Mouse (Mus musculus) retina, postnatal 1 day (tissue): ENCODE measurements around the gene Atp6v1c2.

Experiments used
- DNase-seq: peaks from one replicate; pipeline ENCODE4 v3.0.0-alpha.2; 2012

The Atp6v1c2 gene

DNA sequence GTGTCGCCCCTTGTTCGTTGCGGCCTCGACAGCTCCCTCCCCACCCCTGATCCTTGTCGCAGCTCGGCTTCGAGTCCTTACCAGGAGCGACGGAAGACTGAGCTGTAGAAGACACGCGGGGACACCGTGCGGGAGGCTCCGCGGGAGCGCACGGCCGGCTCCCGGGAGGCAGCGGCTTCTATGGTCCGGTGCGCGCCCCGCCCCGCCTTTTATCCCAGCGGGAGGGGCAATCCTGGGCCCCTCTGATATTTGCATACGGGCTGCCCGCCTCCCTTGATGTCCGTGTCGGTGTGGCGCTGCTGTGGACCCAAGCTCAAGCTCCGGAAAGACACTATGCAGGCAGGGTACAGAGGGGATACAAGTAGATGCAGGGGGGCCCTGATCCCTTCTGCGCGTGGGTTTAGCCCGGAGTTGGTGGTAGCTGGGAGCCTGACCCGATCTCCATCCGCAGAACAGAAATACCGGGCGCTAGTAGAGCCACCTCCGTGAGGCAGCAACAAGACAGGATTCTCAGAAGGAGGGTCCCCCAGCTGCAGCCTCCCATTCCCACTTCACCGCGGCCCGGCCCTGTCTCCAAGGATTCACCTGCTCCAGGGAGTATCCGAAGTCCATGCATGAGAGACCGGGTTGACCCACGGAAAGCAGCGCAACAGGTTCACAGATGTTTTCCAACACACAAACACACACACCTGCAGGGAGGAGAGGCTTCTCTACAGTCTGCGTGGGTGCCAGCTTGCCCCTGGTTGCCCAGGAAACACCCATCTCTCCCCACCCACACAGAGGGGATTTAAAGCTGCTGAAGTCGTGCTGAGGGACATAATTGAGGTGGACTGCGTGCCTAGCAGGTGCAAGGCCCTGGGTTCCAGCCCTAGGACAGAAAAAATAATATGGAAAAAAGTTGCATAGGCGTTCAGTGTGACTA is 4.3 kb downstream of the Atp6v1c2 start:
- DNase-seq: peak; percentile 34

DNA sequence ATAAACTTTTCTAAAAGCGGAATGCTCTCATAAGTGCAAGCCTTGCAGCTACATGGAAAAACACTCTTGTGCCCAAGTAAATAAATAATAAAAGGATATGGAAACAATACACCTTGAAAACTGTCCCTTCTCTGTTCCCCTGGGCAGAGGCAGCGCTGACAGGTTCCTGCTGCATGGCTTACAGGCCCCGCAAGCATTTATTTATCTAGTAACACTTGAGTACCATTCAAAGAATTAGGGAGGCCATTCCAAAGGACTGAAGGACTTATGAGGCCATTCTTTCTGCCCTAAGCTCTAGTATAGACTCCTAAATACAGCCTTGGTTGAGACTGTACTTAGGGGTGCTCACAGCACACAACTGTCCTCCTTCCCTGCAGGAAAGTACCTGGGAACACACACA is 10.7 kb downstream of the Atp6v1c2 start:
- no peak for DNase-seq

DNA sequence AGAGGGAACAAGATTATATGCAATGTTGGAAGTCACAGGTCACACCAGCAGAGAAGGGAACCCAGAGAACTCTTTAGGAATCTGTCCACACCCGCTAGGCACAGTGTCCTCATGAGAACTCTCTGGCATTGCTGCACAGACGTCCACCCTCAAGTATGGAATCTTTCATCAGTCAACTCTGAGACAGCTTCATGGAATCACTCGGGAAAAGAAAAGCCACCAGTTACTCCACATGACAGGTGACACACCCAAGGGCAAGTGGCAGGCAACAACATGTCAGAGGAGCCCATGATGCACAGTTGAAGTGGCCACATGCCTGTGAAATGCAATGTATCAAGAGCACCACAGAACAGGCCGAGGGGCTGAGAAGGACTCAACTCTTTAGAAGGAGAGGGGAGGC is 11.2 kb downstream of the Atp6v1c2 start:
- DNase-seq: no peak

DNA sequence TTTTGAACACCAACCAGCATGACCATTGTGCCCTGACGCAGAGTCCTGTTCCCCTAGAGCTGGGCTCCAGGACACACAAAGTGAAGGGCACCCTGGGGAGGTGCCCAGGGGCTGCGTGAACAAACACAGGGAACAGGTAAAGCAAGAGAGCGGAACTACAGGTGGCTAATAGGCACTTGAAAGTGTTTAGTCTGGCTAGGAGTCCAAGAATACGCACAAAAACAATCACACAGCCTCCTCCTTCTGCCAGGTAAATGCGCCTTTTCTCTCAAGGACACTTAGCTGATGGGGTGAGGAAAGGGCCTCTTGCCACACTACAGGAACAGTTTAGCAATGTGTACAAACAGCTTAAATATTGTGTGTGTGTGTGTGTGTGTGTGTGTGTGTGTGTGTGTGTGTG is 13.1 kb downstream of the Atp6v1c2 start:
- DNase-seq: no peak

DNA sequence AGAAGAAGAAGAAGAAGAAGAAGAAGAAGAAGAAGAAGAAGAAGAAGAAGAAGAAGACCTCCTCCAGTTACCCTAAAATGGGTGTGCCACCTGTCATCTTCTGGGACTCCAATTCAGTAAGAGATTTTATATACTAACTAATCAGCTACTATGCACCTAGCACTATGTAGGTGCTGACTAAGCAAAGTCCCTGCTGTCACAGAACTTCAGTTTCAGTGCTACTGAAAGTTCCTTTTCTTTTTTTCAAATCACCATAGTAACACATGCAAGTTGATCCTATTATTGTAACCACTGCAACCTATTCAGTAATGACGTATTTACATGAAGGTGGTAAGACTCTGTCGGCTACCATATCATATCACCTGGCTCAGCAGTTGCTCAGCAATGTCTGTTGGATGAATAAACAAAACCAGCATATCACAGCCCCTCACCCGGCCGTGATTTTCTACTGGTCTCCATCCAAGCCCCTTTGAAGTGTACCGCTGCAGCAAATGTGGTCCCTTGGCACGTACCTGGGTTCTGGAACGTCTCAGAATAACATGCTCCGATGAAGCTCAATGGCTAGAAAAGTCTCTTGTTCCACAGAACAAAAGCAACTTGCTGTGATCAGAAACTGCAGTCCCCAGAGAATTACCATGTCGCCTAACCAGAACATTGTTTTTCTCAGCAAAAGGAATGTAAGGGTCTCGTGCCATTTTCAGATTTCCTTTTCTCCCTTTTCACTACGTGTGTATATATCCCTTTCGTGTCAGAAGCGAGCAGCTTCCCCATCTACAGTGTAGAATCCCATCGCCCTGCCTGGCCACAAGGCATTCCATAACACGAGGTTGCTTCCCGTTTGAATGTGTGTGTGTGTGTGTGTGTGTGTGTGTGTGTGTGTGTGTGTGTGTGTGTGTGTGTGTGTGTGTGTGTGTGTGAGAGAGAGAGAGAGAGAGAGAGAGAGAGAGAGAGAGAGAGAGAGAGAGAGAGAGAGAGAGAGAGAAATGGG is 18.0 kb downstream of the Atp6v1c2 start:
- no peak for DNase-seq

DNA sequence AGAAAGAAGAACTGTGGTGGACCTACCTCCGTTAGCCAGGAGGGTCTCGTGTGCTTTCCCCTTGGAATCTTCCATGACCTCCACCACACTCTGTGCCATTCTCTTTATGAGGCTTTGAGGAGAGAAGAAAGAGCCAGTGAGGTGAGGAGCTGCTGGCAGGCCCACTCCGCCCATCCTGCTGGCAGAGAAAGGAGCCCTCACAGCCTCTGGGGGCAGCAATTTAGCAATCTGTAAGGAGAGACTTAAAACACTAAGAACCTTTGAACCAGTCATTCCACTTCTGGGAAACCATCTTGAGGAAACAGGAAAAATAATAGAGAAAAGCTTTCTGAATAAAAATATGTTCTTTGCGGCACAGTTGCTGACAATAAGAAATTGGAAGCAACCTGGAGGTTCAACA is 20.9 kb downstream of the Atp6v1c2 start:
- no peak for DNase-seq

DNA sequence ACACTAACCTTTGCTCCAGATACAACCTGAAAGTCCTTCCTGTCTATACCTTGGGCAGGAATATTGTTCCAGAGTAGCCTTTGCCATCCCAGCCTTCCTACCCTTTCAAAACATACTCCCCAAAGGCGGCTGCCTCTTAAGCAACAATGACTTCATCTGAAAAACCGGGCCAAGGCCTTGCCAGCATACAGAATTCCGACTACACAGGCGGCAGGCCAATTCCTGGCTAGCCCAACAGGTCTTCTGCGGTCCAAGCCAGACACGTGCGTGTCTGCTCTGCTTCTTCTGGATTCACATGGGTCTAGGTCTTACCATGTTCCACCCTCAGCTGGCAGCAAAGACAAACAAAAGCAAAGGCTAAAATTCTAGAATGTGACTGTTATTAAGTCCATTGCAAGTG is 23.7 kb downstream of the Atp6v1c2 start:
- DNase-seq: no peak

DNA sequence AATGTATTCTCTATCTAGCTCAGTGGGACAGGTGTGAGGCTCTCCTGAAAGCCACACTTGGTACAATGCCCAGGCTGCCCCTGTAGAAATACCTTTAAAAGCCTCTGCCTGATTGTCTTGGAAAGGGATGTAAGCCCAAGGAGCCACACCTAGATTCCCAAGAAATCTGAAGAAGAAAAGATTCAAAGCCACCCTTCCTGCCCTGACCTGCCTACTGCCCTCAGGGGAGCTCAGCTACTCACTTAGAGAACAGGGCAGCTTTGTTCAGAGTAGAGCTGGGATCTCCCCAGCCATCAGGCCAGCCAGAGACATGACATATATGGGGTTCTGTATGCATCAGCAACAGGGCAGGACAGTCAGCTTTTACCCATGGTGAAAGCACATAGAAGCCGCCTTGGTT is 29.3 kb downstream of the Atp6v1c2 start:
- no peak for DNase-seq

DNA sequence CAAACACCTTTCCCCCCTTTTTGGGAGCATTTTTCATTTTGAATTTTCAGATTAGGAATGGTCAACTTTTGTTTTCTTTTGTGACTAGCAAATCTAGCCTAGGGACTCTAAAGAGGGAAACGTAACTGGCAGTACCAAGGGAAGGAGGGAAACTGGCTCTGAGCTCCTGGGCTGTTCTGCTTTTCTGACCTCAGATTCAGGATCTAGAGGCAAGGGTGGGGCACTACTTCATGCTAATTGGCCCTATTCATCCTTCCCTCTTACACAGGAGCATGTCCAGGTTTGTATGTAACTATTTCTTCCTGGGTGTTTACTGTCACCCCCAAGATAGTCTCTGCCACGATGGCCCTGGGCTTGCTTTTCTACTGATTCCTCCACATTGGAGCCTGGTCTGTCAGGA is 32.3 kb downstream of the Atp6v1c2 start:
- DNase-seq: no peak

DNA sequence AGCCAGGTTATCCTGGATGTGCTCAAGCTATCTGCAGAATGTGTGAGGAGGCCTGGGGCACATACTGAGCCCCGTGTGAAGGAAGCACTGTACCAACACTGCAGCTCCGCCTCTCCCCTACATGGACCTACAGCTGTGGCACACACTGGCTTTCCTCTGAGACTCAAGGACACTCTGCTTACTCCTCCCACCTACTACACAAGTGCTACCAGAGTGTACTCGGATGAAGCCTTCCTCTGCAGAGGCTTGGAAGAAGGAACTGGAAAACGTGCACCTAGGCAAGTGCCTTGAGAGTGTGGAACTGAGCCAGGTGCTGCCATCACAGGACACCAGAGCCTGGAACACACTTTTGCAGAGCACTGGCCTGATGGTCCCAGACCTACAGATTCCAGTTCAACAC is 38.6 kb downstream of the Atp6v1c2 start:
- DNase-seq: no peak

DNA sequence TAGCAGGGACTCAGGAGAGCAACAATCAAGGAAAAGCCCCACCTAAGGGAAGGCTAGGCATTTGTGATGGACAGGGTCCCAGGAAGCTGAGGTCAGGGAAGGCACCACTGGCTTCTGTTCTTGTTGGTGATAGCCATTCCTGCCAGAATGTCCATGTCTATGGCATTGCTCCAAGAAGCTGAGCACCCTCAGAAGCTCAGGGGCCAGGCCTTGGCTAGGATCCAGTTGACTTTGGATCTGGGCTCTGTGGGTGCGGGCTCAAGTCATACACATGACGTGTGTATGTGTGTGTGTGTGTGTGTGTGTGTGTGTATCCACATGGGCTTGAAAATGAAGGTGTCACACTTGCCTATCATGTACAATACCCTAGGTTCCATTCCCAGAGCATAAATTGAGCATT is 39.2 kb downstream of the Atp6v1c2 start:
- DNase-seq: no peak

DNA sequence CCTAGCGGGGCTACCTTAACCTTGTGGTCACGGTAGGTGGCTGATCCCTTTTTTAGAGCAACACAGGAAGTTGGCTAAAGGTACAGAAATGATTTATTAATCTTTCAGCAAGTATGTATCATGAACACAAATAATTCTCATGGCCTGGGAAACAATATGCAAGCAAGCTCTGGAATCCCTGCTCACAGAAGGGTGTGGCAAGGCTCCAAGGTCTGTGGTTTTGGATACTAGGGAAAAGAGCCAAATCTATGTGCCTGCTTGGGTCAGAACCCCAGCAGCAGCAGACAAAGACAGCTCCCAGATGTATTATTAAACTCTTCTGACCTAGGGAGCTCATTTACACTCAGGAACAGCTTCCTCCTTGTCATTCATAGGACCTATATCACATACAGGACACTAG is 40.1 kb downstream of the Atp6v1c2 start:
- DNase-seq: no peak

DNA sequence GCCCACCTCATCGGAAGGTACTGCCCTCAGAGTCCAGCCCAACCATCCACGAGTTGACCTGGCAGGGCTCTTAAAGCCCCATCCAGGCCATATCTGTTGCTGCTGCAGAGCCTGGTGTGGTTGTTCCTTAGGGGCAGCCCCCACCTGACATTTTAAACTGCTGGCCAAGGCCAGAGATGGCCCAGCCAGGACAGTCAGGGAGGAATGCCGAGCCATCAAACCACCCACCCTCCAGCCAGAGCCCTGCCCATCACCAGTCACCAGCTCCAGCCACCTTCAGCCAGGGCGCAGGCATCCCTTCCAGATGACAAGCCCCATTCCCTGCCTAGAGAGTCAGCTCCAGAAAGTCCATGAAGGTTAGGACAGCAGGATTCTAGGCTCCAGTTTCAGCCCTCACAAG is 40.7 kb downstream of the Atp6v1c2 start:
- no peak for DNase-seq

DNA sequence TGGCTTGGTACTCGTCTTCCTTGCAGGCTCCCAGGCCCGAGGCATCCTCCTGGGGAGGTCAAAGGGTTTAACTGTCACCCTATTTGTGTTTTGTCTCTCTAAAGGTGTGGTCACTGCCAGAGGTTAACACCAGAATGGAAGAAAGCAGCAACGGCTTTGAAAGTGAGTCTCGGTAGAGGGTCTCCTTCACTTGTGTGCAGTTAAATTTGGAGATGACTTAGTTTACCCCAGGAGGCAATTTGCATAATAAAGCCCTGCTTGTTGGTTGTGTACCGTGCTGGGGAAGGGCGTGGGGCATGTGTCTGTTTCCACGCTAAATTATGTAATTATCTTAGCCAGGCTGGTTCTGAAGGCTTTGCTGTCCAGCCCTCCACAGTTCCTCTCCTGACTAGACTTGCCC is 55.3 kb downstream of the Atp6v1c2 start:
- DNase-seq: no peak

DNA sequence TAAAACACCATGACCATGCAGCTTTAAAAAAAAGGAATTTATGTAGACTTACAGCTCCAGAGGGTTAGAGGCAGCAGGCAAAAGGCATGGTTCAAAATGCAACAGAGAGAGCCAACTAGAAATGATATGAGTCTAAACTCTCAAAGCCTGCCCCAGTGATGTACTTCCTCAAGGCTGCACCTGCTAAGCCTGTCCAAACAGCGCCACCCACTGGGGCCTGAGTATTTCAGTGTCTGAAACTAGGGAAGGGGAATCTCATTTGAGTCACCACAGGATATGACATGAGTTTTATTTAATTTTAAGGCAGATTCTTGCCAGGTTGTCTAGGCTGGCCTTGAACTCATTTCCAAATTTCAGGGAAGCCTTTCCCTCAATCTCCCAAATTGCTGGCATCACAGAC is 57.9 kb downstream of the Atp6v1c2 start:
- DNase-seq: peak; percentile 30

DNA sequence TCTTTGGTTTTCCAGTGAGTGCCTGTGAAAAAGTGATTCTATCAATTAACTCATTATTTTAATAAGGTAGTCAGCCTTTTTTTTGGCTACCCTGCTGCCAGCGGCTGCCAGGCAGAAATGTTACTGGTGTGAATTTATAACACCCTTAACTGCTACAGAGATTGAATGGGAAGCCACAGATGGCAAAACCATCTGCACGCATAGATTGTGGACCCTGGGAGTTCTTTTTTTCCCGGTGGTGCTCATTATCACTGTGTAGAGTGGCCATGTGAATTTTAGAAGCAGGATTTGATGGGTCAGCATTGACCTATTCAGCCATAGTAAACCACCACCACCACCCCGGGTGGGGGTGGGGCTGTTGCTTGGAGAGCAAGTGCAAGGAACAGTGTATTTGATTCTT is 61.8 kb downstream of the Atp6v1c2 start:
- peak; percentile 17 for DNase-seq

DNA sequence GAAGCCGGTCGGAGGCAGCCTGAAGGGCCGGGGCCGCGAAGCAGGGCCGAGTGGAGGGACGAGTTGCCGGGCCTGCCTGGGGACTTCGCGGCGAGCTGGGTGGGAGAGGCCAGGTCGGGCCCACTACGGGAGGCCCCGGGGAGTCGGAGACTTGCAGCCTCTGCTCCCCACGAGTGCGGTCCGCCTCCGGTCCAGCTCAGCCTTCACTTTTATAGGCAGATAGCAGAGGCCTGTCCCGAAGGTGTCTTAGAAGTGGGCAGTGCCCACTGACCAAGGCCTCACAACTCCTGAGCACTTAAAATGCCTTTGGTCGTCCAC is 62.5 kb downstream of the Atp6v1c2 start:
- DNase-seq: no peak

DNA sequence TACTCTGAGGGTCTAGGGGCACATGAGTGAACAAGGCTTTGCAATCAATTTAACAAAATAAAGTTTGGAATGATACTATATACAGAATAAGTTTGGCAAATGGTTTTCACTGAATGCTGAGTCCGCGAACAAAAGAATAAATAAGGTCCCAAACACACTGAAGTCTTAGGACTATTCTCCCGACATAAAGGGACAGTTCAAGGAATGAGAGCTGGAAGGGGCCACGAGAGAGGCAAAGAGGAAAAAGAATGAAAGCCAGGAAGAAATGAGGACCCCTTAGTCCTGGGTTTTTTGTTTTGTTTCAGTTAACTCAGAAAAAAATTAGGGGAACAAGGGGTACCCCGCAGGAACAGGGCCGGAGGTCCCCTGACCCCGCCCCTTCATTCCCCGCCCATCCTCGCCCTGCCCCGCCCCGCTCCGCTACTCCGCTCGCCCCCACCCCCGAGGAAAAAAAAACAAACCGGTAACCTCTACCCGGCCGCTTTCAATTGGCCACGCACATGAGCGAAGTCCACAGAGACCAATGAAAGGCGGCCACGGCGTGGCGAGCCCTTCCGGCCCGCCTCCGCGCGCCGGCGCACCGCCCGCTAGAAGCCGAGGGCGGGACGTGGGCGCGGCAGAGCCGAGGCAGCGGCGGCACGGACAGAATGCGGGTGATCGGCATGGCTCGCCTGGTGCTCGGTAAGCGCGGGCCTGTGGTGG is 63.0 kb downstream of the Atp6v1c2 start, which contains the start of gene Pdia6:
TSS of gene Pdia6 (plus strand) at position 575 of the 702 bp plus-strand sequence.
- peak; percentile 97 for DNase-seq

DNA sequence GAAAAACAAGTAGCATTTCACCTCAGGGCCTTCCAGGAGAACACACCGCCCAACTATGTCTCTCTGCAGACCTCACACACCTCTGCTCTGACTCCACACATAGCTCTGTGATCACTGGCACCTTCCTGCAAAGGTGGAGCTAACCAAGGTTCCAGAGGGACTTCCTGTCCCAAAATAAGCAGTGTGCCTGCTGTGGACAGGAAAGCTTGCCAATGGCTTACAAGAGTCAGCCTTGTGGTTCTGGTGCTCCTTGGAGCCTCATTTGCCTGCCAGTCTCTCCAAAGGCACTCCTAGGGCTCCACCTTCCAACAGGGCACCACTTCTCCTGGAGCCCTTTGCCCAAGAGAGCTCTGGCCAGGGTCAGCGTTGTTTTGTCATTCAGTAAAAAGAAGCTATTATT is 64.3 kb downstream of the Atp6v1c2 start:
- DNase-seq: no peak

DNA sequence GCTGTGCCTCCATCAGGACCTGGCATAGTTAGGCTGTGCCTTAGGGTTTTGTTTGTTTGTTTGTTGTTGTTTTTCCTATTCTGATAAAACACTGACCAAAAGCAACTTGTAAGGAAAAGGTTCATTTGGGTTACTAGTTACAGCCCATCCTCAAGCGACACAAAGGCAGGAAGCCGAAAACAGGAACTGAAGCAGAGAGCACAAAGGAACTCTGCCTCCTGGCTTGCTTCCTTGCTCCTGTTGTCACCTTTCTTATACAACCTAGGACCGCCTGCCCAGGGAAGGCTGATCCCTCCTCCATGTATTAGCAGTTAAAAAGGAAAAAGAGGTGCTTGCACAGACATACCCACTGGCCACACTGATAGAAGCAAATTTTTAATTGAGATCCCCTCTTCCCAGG is 65.3 kb downstream of the Atp6v1c2 start:
- no peak for DNase-seq

DNA sequence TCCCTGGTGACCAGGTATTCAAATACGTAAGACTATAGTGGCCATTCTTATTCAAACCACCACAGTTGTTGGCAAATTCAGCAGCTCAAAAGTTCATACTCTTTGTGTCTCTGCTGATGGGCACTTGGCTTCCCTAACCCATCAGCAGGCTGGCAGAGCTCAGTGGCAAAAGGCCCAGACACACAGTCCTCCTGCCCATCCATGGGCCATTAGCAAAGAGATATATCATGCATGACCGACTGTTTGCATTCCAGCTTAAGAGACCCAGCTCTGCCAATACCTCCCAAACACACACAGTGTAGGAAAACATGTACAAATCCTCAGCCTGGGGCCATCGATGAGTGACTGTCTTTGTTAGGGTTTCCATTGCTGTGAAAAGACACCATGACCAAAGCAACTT is 68.2 kb downstream of the Atp6v1c2 start:
- no peak for DNase-seq

DNA sequence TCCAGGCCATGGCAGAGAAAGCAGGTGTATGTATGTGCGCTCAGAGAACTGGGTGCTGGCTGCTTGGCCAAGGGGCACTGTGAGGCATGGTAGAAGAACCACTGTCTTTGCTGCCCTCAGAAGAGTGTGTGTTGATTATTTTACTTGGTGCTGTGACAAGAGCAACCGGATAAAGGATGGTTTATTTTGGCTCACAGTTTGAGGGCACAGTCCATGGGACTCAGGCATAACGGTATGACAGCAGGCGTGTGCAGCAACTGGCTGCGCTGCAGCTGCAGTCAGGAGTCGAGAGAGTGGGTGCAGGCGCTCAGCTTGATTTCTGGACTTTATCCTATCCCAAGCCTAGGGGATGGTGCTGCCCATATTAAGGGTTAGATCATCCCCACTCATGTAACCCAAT is 70.7 kb downstream of the Atp6v1c2 start:
- no peak for DNase-seq

DNA sequence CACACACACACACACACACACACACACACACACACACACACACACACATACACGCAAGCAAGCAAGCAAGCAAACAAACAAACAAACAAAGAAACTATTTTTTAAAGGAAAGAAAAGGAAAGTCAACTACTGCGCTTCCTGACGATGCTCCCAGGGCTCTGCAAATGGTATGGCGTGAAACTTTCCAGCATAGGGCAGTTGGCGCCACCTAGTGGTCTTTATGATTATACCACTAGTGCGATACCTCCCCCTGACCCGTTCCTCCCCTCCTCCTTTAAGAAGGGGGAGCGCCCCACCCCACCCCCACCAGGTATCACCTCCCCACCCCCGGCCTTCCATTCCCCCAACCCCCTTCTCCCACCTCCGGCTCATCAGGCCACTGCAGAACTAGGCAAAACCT is 72.3 kb downstream of the Atp6v1c2 start:
- DNase-seq: peak; percentile 81
